Comparison of ENCODE assay signal across 32 mouse cellular contexts in genomic region chr17:56984886-56985285, GRCm38 (mm10). TPM values are rescaled to one million over a fixed set of nuclear protein-coding genes. Genes with fewer than 3 reads are reported as not detected.
"Had no signal": no experiment of that assay in that cellular context is flagged by ENCODE, and none has a peak within 500 bp of the region (broad histone marks: within the 10 kb centered on the region; RNA-seq: fewer than 3 reads in every experiment).

No protein-coding gene starts in this region.

- H3K9ac ChIP-seq: kidney, embryonic 15.5 days; limb, embryonic 12.5 days; limb, embryonic 15.5 days; liver, embryonic 13.5 days; midbrain, embryonic 12.5 days; neural tube, embryonic 13.5 days had no signal

- DNase-seq: kidney, adult 8-10 months; kidney, postnatal 10 days; kidney, postnatal 4 days; left cerebral cortex, postnatal 4 days; liver, embryonic 13.5 days; lung, adult 2 months; lung, postnatal 14 days; retina, postnatal 1 day; right cerebral cortex, postnatal 25 days; thymus, adult 2 months; thymus, postnatal 14 days; thymus, postnatal 4 days had no signal

- H3K36me3 ChIP-seq: kidney, embryonic 15.5 days; limb, embryonic 12.5 days; limb, embryonic 15.5 days; liver, embryonic 13.5 days; midbrain, embryonic 12.5 days; neural tube, embryonic 13.5 days had no signal

- ATAC-seq: intestine, postnatal 0 days; midbrain, embryonic 16.5 days had no signal

- H3K27ac ChIP-seq: kidney, embryonic 15.5 days; limb, embryonic 12.5 days; limb, embryonic 15.5 days; liver, embryonic 13.5 days; midbrain, embryonic 12.5 days; neural tube, embryonic 13.5 days had no signal

- H3K4me2 ChIP-seq: kidney, embryonic 15.5 days; limb, embryonic 12.5 days; limb, embryonic 15.5 days; liver, embryonic 13.5 days; midbrain, embryonic 12.5 days; neural tube, embryonic 13.5 days had no signal

- H3K4me1 ChIP-seq: limb, embryonic 12.5 days; liver, embryonic 13.5 days; midbrain, embryonic 12.5 days; neural tube, embryonic 13.5 days had no signal

- H3K4me3 ChIP-seq: kidney, embryonic 15.5 days; limb, embryonic 12.5 days; limb, embryonic 15.5 days; liver, embryonic 13.5 days; midbrain, embryonic 12.5 days; myocyte; neural tube, embryonic 13.5 days had no signal

- H3K27me3 ChIP-seq: kidney, embryonic 15.5 days; limb, embryonic 12.5 days; limb, embryonic 15.5 days; liver, embryonic 13.5 days; midbrain, embryonic 12.5 days; neural tube, embryonic 13.5 days had no signal

- H3K9me3 ChIP-seq: kidney, embryonic 15.5 days; limb, embryonic 12.5 days; limb, embryonic 15.5 days; liver, embryonic 13.5 days; midbrain, embryonic 12.5 days; neural tube, embryonic 13.5 days had no signal

RNA-seq across cellular contexts. Expression of gene Acer1, which starts 3.0 kb away (rescaled TPM):
- total RNA-seq: layer of hippocampus, adult 18-20 months; layer of hippocampus, postnatal 14 days; left cerebral cortex, adult 8-10 months; left cerebral cortex, postnatal 14 days; left cerebral cortex, postnatal 4 days; megakaryocyte progenitor cell, adult 5-6 weeks; megakaryocyte-erythroid progenitor cell, adult 5-6 weeks; monocyte, adult 5-6 weeks; neutrophil, adult 5-6 weeks had no signal
- polyA plus RNA-seq: kidney, embryonic 15.5 days; limb, embryonic 12.5 days; liver, embryonic 13.5 days; liver, embryonic 16.5 days; lung, embryonic 16.5 days; midbrain, embryonic 12.5 days; midbrain, embryonic 16.5 days; myocyte; neural tube, embryonic 13.5 days; spleen, adult 2 months had no signal

RNA-seq across cellular contexts. Expression of gene Pspn, which starts 14.9 kb away (rescaled TPM):
- total RNA-seq: layer of hippocampus, adult 18-20 months; layer of hippocampus, postnatal 14 days; left cerebral cortex, adult 8-10 months; left cerebral cortex, postnatal 14 days; left cerebral cortex, postnatal 4 days; megakaryocyte progenitor cell, adult 5-6 weeks; monocyte, adult 5-6 weeks; neutrophil, adult 5-6 weeks had no signal
- polyA plus RNA-seq: intestine, postnatal 0 days; limb, embryonic 12.5 days; limb, embryonic 15.5 days; liver, embryonic 16.5 days; lung, adult 2 months; lung, embryonic 16.5 days; spleen, adult 2 months; stomach, embryonic 16.5 days; thymus, adult 2 months had no signal
